Mouse (Mus musculus) mammary gland, adult 2 months (tissue): ENCODE data around the gene Cxcl17. TPM values are rescaled to one million over a fixed set of nuclear protein-coding genes. Genes with fewer than 3 reads are reported as not detected.

ENCODE experiments used
- polyA plus RNA-seq: library from polyadenylated mRNA; depleted of rRNA; stranded (reverse); fragments of >200 nt; gene quantifications from 2 replicates; pipeline ENCODE4 v1.2.3, GENCODE M21; 2012; ENCODE audit warnings: low replicate concordance; rRNA removed

Gene Cxcl17
- polyA plus RNA-seq, result 4.4 and 7.6 TPM in 2 replicates

DNA sequence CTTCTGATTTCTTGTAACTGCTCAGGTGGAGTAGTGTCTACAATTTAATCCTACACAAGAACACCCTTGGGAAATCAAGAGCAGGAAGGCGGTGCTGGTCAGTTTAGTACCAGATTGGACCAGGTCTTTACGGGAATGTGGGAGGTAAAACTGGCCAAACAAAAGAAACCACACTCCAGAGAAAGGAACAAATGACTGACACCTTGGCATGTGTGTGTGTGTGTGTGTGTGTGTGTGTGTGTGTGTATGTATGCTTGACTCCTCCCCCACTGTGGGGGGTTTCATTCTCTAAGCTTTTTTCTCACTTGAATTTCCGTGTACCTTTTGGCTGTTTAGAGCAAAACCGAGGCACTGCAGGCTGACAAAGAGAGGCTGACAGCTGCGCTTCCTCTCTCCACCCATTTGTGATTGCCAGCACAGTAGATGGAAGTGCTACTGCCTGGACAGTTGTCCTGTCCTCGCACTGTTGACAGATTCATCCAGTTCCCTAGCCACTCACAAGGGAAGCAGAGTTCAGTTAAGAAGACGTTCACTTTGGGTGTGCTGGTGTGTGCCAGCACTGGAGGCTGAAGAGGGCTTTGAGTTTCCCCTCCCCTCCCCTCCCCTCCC, at the start of gene Cxcl17:
TSS of gene Cxcl17 (minus strand) at position 54 of the 609 bp plus-strand sequence.

GRCm38 (mm10) chr7:25398610-25399009, 14.1 kb downstream of the Cxcl17 start, which contains the start of gene Lipe:
Gene Lipe (minus strand): TSS chr7:25398710.

DNA sequence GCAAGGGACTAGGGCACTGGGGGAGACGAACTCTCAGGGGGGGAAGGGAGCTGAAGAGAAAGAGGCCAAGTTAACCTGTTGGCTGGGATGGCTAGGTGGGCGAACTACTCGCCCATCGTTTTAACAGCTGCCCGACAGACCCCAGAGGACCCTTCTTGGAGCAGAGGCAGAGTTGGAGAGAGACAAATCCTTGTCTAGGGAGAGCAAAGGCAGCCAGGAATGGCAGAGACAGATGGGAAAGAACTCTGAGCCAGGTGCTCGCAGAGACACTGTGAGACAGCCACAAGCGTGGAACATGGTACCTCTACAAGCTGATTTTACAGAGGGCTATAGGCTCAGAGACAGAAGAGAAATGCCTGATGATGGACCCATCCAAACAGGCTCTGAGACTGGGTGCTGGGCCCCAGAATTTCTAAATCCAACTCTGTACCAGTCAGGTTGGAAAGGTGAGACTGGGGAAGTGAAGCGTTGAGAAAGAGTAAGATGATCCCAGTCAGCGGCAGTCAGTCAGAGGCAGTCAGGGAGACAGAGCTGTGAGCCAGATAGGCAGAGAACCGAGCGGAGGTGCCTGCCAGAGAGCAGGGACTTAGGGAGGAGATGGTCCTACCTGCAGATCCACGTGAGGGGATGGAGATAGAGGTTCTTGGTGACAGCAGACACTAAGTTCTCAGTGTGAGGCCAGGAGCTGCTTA, 43.5 kb downstream of the Cxcl17 start, which contains the start of gene Cnfn:
TSS of gene Cnfn (minus strand) at position 667 of the 692 bp plus-strand sequence.

Other genes starting within 250 kb of the Cxcl17 start
- 9.9 and 39.4 TPM in 2 replicates for gene Pou2f2, start 233.2 kb downstream of the Cxcl17 start, polyA plus RNA-seq
- 35.6 and 56.0 TPM in 2 replicates for gene Dedd2, start 192.3 kb downstream of the Cxcl17 start, polyA plus RNA-seq
- gene Zfp526, start 191.5 kb downstream of the Cxcl17 start, polyA plus RNA-seq, result 16.0 and 24.9 TPM in 2 replicates
- 125 and 143 TPM in 2 replicates for gene Gsk3a, start 175.0 kb downstream of the Cxcl17 start, polyA plus RNA-seq
- 28.1 and 66.5 TPM in 2 replicates for gene Erf, start 162.1 kb downstream of the Cxcl17 start, polyA plus RNA-seq
- 74.8 and 156 TPM in 2 replicates for gene Cic, start 145.2 kb downstream of the Cxcl17 start, polyA plus RNA-seq
- 37.8 and 49.3 TPM in 2 replicates for gene Pafah1b3, start 114.9 kb downstream of the Cxcl17 start, polyA plus RNA-seq
- 0.11 TPM in 1 of 2 replicates, not detected in the other for gene Prr19, start 111.5 kb downstream of the Cxcl17 start, polyA plus RNA-seq
- 0.06 and 0.16 TPM in 2 replicates for gene Tmem145, start 106.8 kb downstream of the Cxcl17 start, polyA plus RNA-seq
- 37.0 and 62.0 TPM in 2 replicates for gene Megf8, start 95.7 kb downstream of the Cxcl17 start, polyA plus RNA-seq
- 1.6 and 9.7 TPM in 2 replicates for gene Cnfn, start 43.2 kb downstream of the Cxcl17 start, polyA plus RNA-seq
- gene Lipe, start 14.2 kb downstream of the Cxcl17 start, polyA plus RNA-seq, result 870 and 942 TPM in 2 replicates
- gene Ceacam1, start 64.7 kb upstream of the Cxcl17 start, polyA plus RNA-seq, result 13.5 and 19.3 TPM in 2 replicates
- 0.27 TPM in 1 of 2 replicates, not detected in the other for gene Ceacam2, start 127.0 kb upstream of the Cxcl17 start, polyA plus RNA-seq
- gene Erich4, start 203.0 kb upstream of the Cxcl17 start, polyA plus RNA-seq, result not detected in 2 replicates
- 72.7 and 88.8 TPM in 2 replicates for gene Dmac2, start 206.5 kb upstream of the Cxcl17 start, polyA plus RNA-seq
- 16.0 and 41.9 TPM in 2 replicates for gene B3gnt8, start 213.8 kb upstream of the Cxcl17 start, polyA plus RNA-seq
- 430 and 538 TPM in 2 replicates for gene Bckdha, start 246.1 kb upstream of the Cxcl17 start, polyA plus RNA-seq
- 57.6 and 133 TPM in 2 replicates for gene Exosc5, start 246.3 kb upstream of the Cxcl17 start, polyA plus RNA-seq